Mouse (Mus musculus): ENCODE results near the gene Nr4a1.

DNA sequence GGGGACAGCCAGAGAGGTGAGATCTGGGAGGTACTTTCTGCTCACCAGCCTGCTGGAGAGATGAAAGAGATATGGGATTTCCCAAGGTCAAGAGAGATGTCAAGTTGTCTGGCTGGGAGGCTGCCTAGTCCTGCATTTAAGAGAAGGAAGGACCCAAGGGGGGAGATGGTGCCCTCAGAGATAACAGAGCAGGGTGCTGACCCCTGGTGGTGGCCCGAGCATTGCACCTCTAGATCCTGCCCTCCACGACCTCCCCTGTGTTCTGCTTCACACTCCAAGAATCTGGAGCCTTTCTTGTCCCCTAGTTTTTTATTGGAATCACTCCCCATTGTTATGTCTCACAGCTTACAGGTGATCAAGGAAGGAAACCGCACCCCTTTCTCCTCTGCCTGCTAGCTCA is 17.2 kb upstream of the Nr4a1 start:
- TF ChIP-seq TAL1 (IDR thresholded peaks at IDR 0.05; ENCODE audit: low read length) (no peak), GATA1 (IDR thresholded peaks at IDR 0.05; ENCODE audit: low read length) (no peak)

Measured in erythroblast, embryonic 14.5 days (primary cell).